Mouse (Mus musculus): ENCODE results near the gene Znrf1. TPM values are rescaled to one million over a fixed set of nuclear protein-coding genes. Genes with fewer than 3 reads are reported as not detected.

The Znrf1 gene
- total RNA-seq, 2 experiments from 2014 or later, result 106 to 116 TPM

- DNase-seq (ENCODE audit: extremely low spot score in 1 of 2, low spot score in 1 of 2), result no peak
Measured at GRCm38 (mm10) chr8:111666751-111667150, 130.9 kb downstream of the Znrf1 start.

Other genes starting within 250 kb of the Znrf1 start
- 10 to 100 TPM; 20.2 TPM for gene Rfwd3, start 235.9 kb upstream of the Znrf1 start, total RNA-seq (2021)
- under 1 TPM; 0.17 to 0.59 TPM for gene Mlkl, start 197.9 kb upstream of the Znrf1 start, total RNA-seq (2021)
- gene Fa2h, start 142.3 kb upstream of the Znrf1 start, total RNA-seq (2021), result 10 to 100 TPM; 49.1 to 51.3 TPM
- gene Wdr59, start 14.0 kb upstream of the Znrf1 start, total RNA-seq (2021), result 10 to 100 TPM; 23.5 to 24.8 TPM
- 1 to 10 TPM; 6.6 to 7.2 TPM for gene Ldhd, start 94.3 kb downstream of the Znrf1 start, total RNA-seq (2021)
- gene Zfp1, start 107.3 kb downstream of the Znrf1 start, total RNA-seq (2021), result 10 to 100 TPM; 19.4 to 22.3 TPM
- not detected for gene Ctrb1, start 154.9 kb downstream of the Znrf1 start, total RNA-seq (2021)
- 10 to 100 TPM; 66.2 to 66.8 TPM for gene Bcar1, start 207.7 kb downstream of the Znrf1 start, total RNA-seq (2021)

Measured in layer of hippocampus, postnatal 25 days (tissue).